Mouse (Mus musculus): ENCODE data around the gene Mlf1. TPM values are rescaled to one million over a fixed set of nuclear protein-coding genes. Genes with fewer than 3 reads are reported as not detected.

The Mlf1 gene
- total RNA-seq (2014; rRNA removed; ENCODE audit: low replicate concordance) (153 and 221 TPM in 2 replicates), polyA plus RNA-seq (2015; fragmentation: Nextera tagmentation; extraction: Ambion mirVana) (609 and 675 TPM in 2 replicates)

DNA sequence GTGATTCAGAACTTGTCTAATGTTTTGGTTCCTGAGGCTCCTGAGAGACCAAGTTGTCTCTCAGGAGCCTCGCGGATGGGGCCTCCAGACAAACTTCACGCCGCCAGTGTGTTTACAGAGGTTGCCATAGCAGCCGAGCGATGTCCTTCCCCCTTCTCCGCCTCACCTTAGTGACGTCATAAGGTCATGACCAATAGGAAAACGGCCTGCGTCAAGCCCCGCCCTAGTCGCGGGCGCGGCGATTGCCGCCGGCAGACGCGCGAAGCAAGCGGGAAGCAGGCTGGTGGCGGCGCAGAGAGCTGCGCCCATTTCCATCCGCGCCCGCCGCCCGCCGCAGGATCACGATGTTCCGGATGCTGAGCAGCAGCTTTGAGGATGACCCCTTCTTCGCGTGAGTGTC, at the start of gene Mlf1:
Gene Mlf1 (plus strand): TSS at position 226 of the 400 bp plus-strand sequence.
- peak within 1 kb of the TSS; percentile 92 for H3K27ac ChIP-seq (ENCODE audit: low read depth)
- ATAC-seq (ENCODE audit: insufficient read depth, low read depth) (peak; percentile 87), DNase-seq (ENCODE audit: low spot score) (peak; percentile 94)
- peaks cover 31% of the 10 kb centered on the region for H3K4me1 ChIP-seq (ENCODE audit: control insufficient read depth, insufficient read depth)
- H3K4me3 ChIP-seq (ENCODE audit: low read depth, low read length), result peak within 1 kb of the TSS; percentile 78
- H3K27me3 ChIP-seq (ENCODE audit: control insufficient read depth, insufficient read depth, low read length), result no peaks in the 10 kb centered on the region
- H3K9me3 ChIP-seq (replicated peaks; ENCODE audit: control insufficient read depth, low read length), result no peaks in the 10 kb centered on the region
- H3K36me3 ChIP-seq (replicated peaks; ENCODE audit: control insufficient read depth, insufficient read depth, low read length), result no peaks in the 10 kb centered on the region
- peak within 1 kb of the TSS; percentile 64 for H3K9ac ChIP-seq (replicated peaks; ENCODE audit: low read depth, low read length)
- under 1% methylated on average over 35 of the region's 35 CpGs for WGBS
- TF ChIP-seq EP300 (IDR thresholded peaks at IDR 0.05; ENCODE audit: low read depth) (no peak), CTCF (IDR thresholded peaks at IDR 0.05; ENCODE audit: low read depth) (no peak)
- peak within 1 kb of the TSS; percentile 86 for H3K4me2 ChIP-seq (ENCODE audit: low read depth, low read length)

DNA sequence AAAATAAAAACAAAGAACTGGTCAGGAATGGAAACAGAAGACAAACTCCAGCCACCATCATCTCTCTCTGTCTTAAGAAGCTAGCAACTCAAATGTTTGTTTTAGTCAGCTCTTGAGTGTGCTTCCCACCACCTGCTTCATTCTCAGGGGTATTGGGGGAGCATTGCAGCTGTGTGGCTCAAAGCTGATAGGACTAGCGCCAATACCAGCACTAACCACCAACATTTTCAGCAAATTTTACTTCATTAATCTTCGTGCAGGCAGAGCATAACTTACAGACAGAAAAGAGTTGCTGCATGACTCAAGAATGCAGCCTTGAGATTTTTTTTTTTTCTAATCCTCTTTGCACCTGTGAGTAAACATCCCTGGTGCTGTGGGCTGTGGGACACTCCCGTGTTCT, 34.3 kb upstream of the Mlf1 start:
- H3K9me3 ChIP-seq (replicated peaks; ENCODE audit: control insufficient read depth, low read length), result no peaks in the 10 kb centered on the region
- no peak for DNase-seq (ENCODE audit: low spot score)
- no peaks in the 10 kb centered on the region for H3K4me1 ChIP-seq (ENCODE audit: control insufficient read depth, insufficient read depth)
- ATAC-seq (ENCODE audit: insufficient read depth, low read depth), result no peak
- no peak for TF ChIP-seq EP300 (IDR thresholded peaks at IDR 0.05; ENCODE audit: low read depth)
- no peak for TF ChIP-seq CTCF (IDR thresholded peaks at IDR 0.05; ENCODE audit: low read depth)
- no peak overlapping the region for H3K4me2 ChIP-seq (ENCODE audit: low read depth, low read length)
- no peaks in the 10 kb centered on the region for H3K27me3 ChIP-seq (ENCODE audit: control insufficient read depth, insufficient read depth, low read length)
- WGBS, result 50% methylated on average over 3 of the region's 3 CpGs
- H3K27ac ChIP-seq (ENCODE audit: low read depth), result no peak overlapping the region
- H3K4me3 ChIP-seq (ENCODE audit: low read depth, low read length), result no peak overlapping the region
- no peak overlapping the region for H3K9ac ChIP-seq (replicated peaks; ENCODE audit: low read depth, low read length)
- no peaks in the 10 kb centered on the region for H3K36me3 ChIP-seq (replicated peaks; ENCODE audit: control insufficient read depth, insufficient read depth, low read length)

DNA sequence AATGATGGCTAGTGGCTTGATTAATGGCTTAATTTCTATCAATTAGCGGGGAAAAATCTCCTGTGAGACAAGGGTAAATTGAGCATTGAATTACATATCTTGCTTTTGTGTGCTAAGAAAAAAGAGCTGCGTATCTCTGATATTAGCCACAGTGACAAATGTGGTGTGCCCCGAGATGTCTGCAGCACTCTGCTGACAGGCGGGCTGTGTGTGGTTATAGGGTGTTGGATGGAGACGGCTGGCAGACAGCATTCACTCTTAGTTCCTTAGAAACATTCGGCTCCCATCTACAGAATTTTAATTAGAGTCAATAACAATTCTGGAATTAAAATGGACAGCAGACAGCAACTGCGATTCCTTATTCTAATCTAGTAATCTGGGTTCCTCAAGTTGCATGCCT, 33.0 kb upstream of the Mlf1 start:
- ATAC-seq (ENCODE audit: insufficient read depth, low read depth) (no peak), DNase-seq (ENCODE audit: low spot score) (no peak)
- WGBS, result 75% methylated on average over 7 of the region's 7 CpGs

DNA sequence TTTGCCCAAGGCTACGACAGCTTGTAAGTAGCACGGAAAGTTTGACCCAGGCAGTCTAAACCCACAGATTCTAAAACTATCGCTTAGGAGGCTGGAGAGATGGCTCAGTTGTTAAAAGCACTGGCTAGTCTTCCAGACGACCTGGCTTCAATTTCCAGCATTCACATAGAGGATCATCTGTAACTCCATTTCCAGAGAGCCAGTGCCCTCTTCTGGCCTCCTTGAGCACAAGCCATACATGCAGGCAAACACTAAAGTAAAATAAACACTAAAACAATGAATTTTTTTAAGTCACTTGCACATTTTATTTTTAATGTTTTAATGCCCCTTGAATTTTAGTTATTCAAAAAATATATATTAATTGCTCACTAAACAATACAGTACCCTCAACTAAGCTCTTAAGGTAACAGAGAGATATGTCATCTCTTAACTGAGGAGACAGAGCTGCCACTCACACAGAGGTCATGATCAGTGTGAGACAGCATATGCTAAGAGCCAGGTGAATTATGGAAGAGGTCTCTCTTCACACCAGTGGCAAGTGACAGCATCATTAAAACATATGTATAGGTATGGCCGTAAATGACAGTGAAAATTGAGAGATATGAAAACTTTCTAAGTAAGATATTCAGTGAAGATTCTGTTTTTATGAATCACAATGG, 30.8 kb upstream of the Mlf1 start:
- Histone ChIP-seq H3K4me1 (ENCODE audit: control insufficient read depth, insufficient read depth) (no peaks in the 10 kb centered on the region), H3K4me3 (ENCODE audit: low read depth, low read length) (no peak overlapping the region), H3K27me3 (ENCODE audit: control insufficient read depth, insufficient read depth, low read length) (no peaks in the 10 kb centered on the region), H3K4me2 (ENCODE audit: low read depth, low read length) (no peak overlapping the region), H3K9me3 (replicated peaks; ENCODE audit: control insufficient read depth, low read length) (no peaks in the 10 kb centered on the region), H3K36me3 (replicated peaks; ENCODE audit: control insufficient read depth, insufficient read depth, low read length) (no peaks in the 10 kb centered on the region), H3K9ac (replicated peaks; ENCODE audit: low read depth, low read length) (no peak overlapping the region), H3K27ac (ENCODE audit: low read depth) (no peak overlapping the region)
- TF ChIP-seq EP300 (IDR thresholded peaks at IDR 0.05; ENCODE audit: low read depth) (no peak), CTCF (IDR thresholded peaks at IDR 0.05; ENCODE audit: low read depth) (peak; percentile 36)
- DNase-seq (ENCODE audit: low spot score) (no peak), ATAC-seq (ENCODE audit: insufficient read depth, low read depth) (no peak)
- WGBS, result 60% methylated on average over 5 of the region's 5 CpGs

More for the DNA sequence above, 33.0 kb upstream of the Mlf1 start:
- no peak overlapping the region for H3K4me2 ChIP-seq (ENCODE audit: low read depth, low read length)
- TF ChIP-seq EP300 (IDR thresholded peaks at IDR 0.05; ENCODE audit: low read depth), result no peak
- no peak for TF ChIP-seq CTCF (IDR thresholded peaks at IDR 0.05; ENCODE audit: low read depth)
- no peak overlapping the region for H3K4me3 ChIP-seq (ENCODE audit: low read depth, low read length)
- H3K9ac ChIP-seq (replicated peaks; ENCODE audit: low read depth, low read length), result no peak overlapping the region
- no peaks in the 10 kb centered on the region for H3K4me1 ChIP-seq (ENCODE audit: control insufficient read depth, insufficient read depth)
- H3K27me3 ChIP-seq (ENCODE audit: control insufficient read depth, insufficient read depth, low read length), result no peaks in the 10 kb centered on the region
- H3K36me3 ChIP-seq (replicated peaks; ENCODE audit: control insufficient read depth, insufficient read depth, low read length), result no peaks in the 10 kb centered on the region
- H3K9me3 ChIP-seq (replicated peaks; ENCODE audit: control insufficient read depth, low read length), result no peaks in the 10 kb centered on the region
- no peak overlapping the region for H3K27ac ChIP-seq (ENCODE audit: low read depth)

DNA sequence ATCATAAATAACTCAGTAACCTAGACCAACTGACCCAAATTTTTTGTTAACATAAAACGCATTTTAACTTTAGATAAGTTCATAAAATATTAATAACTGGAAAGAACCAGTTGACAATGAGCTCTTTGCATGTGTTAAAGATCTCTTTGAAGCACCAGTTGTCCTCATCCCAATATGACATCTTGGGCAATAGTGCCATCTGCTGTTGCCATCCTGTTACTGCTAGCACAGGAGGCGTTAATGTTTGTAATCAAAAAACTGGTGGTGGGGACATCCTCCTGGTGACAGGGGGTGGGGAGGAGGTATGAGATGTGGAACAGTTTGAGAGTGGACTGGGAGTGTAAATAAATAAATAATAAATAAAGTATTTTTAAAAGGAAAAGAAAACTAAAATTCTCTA, 29.3 kb upstream of the Mlf1 start:
- WGBS, result 6% methylated on average over 2 of the region's 2 CpGs
- H3K4me1 ChIP-seq (ENCODE audit: control insufficient read depth, insufficient read depth), result no peaks in the 10 kb centered on the region

DNA sequence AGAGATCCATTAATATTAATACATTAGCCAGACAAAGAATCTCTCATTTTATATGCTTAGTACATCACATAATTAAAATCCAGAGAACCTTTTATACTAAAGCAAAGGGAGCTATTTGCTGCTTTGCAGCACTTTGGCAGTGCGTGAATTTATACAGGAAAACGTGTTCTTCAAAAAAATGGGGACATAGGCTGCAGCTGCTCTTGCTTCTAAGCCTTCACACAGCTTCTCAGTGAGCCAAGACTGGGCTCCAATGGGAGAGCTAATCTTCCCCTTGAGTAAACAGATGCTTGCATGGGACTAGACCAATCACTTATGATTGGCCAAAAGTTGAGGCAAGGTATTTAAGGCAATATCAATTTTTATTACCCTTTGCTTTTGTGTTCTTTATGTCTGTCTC, 27.2 kb upstream of the Mlf1 start:
- no peaks in the 10 kb centered on the region for H3K4me1 ChIP-seq (ENCODE audit: control insufficient read depth, insufficient read depth)
- H3K27me3 ChIP-seq (ENCODE audit: control insufficient read depth, insufficient read depth, low read length), result no peaks in the 10 kb centered on the region
- DNase-seq (ENCODE audit: low spot score), result no peak
- no peaks in the 10 kb centered on the region for H3K9me3 ChIP-seq (replicated peaks; ENCODE audit: control insufficient read depth, low read length)
- H3K4me2 ChIP-seq (ENCODE audit: low read depth, low read length), result no peak overlapping the region
- H3K27ac ChIP-seq (ENCODE audit: low read depth), result no peak overlapping the region
- no peaks in the 10 kb centered on the region for H3K36me3 ChIP-seq (replicated peaks; ENCODE audit: control insufficient read depth, insufficient read depth, low read length)
- WGBS, result 72% methylated on average over 2 of the region's 2 CpGs
- no peak for ATAC-seq (ENCODE audit: insufficient read depth, low read depth)
- no peak for TF ChIP-seq CTCF (IDR thresholded peaks at IDR 0.05; ENCODE audit: low read depth)
- TF ChIP-seq EP300 (IDR thresholded peaks at IDR 0.05; ENCODE audit: low read depth), result no peak
- no peak overlapping the region for H3K4me3 ChIP-seq (ENCODE audit: low read depth, low read length)
- H3K9ac ChIP-seq (replicated peaks; ENCODE audit: low read depth, low read length), result no peak overlapping the region

More for the DNA sequence above, 29.3 kb upstream of the Mlf1 start:
- ATAC-seq (ENCODE audit: insufficient read depth, low read depth), result no peak
- Histone ChIP-seq H3K27ac (ENCODE audit: low read depth) (no peak overlapping the region), H3K27me3 (ENCODE audit: control insufficient read depth, insufficient read depth, low read length) (no peaks in the 10 kb centered on the region), H3K9me3 (replicated peaks; ENCODE audit: control insufficient read depth, low read length) (no peaks in the 10 kb centered on the region), H3K4me3 (ENCODE audit: low read depth, low read length) (no peak overlapping the region), H3K36me3 (replicated peaks; ENCODE audit: control insufficient read depth, insufficient read depth, low read length) (no peaks in the 10 kb centered on the region), H3K4me2 (ENCODE audit: low read depth, low read length) (no peak overlapping the region), H3K9ac (replicated peaks; ENCODE audit: low read depth, low read length) (no peak overlapping the region)
- peak; percentile 18 for DNase-seq (ENCODE audit: low spot score)
- TF ChIP-seq CTCF (IDR thresholded peaks at IDR 0.05; ENCODE audit: low read depth), result peak; percentile 88
- no peak for TF ChIP-seq EP300 (IDR thresholded peaks at IDR 0.05; ENCODE audit: low read depth)

All from heart, postnatal 0 days (tissue).